Mouse (Mus musculus) ES-E14 (cell line): Measurements from ENCODE around the gene Bpifb4. TPM values are rescaled to one million over a fixed set of nuclear protein-coding genes. Genes with fewer than 3 reads are reported as not detected.

Experiments used
- DNase-seq: peaks from one replicate; pipeline ENCODE4 v3.0.0-alpha.2; 2013; ENCODE audit warnings: low read depth, low spot score
- H3K27ac ChIP-seq: 2 replicates; pipeline ENCODE4 v1.5.1; 2012; ENCODE audit warnings: low read depth, mild to moderate bottlenecking, low read length, moderate library complexity, mixed read lengths; ENCODE audit not compliant: poor library complexity, insufficient read depth, severe bottlenecking
- H3K36me3 ChIP-seq: 2 replicates; pipeline ENCODE4 v1.6.1; 2012; ENCODE audit warnings: mild to moderate bottlenecking, low read length, moderate library complexity, mixed read lengths; ENCODE audit not compliant: control insufficient read depth, poor library complexity, insufficient read depth, severe bottlenecking
- H3K4me1 ChIP-seq, 2 experiments: fragments of 150-350 bp in 1 of 2; sonication (generic) in 1 of 2; 2 replicates each; pipeline ENCODE4 v1.6.1; 2012; ENCODE audit warnings: low read length in 2 of 2, mild to moderate bottlenecking in 1 of 2, mixed read lengths in 1 of 2; ENCODE audit not compliant: control insufficient read depth in 2 of 2, insufficient read depth in 2 of 2, poor library complexity in 1 of 2
- H3K4me3 ChIP-seq, 2 experiments: fragments of 150-350 bp in 1 of 2; sonication (generic) in 1 of 2; 2 replicates each; pipeline ENCODE4 v1.5.1; 2012; ENCODE audit warnings: low read length in 2 of 2, low read depth in 1 of 2, mild to moderate bottlenecking in 1 of 2, mixed read lengths in 1 of 2; ENCODE audit not compliant: insufficient read depth in 1 of 2, poor library complexity in 1 of 2, severe bottlenecking in 1 of 2
- H3K9ac ChIP-seq: 2 replicates; pipeline ENCODE4 v1.6.1; 2012; ENCODE audit warnings: low read depth, mild to moderate bottlenecking, low read length, mixed read lengths; ENCODE audit not compliant: poor library complexity, insufficient read depth, severe bottlenecking
- H3K9me3 ChIP-seq: fragments of 150-350 bp; sonication (generic); 2 replicates; pipeline ENCODE4 v1.6.1; 2012; ENCODE audit warnings: low read depth, mild to moderate bottlenecking, low read length; ENCODE audit not compliant: control insufficient read depth, insufficient read depth
- CHD2 ChIP-seq: IDR thresholded peaks from 2 replicates; pipeline ENCODE4 v1.6.1; 2014; ENCODE audit warnings: mild to moderate bottlenecking, low read depth, low read length, inconsistent platforms
- HCFC1 ChIP-seq: IDR thresholded peaks from 2 replicates; pipeline ENCODE4 v1.6.1; 2012; ENCODE audit warnings: low read length, inconsistent platforms, borderline replicate concordance; ENCODE audit not compliant: insufficient read depth
- MAFK ChIP-seq: IDR thresholded peaks from 2 replicates; pipeline ENCODE4 v1.6.1; 2014; ENCODE audit warnings: mild to moderate bottlenecking, low read depth, low read length, inconsistent platforms; ENCODE audit not compliant: insufficient read depth
- ZC3H11A ChIP-seq: IDR thresholded peaks from 2 replicates; pipeline ENCODE4 v1.6.1; 2012; ENCODE audit warnings: low read depth, mild to moderate bottlenecking, inconsistent platforms, low read length, borderline replicate concordance
- ZNF384 ChIP-seq: IDR thresholded peaks from 2 replicates; pipeline ENCODE4 v1.6.1; 2012; ENCODE audit warnings: low read depth, low read length, inconsistent platforms
- in situ Hi-C, 2 experiments: fragments of 600-800 bp; cut with MboI; formaldehyde crosslinking; loops; one replicate each; pipeline ENCODE4 v1.15.1; 2025; ENCODE audit warnings: low sequenced_read_pairs in 2 of 2, inconsistent platforms in 1 of 2; ENCODE audit not compliant: unreplicated experiment in 2 of 2
- total RNA-seq: library from RNA; depleted of rRNA; stranded (reverse); fragments of 300-350 nt; gene quantifications from 2 replicates; pipeline ENCODE4 v1.2.3, GENCODE M21; 2012; rRNA removed

Gene Bpifb4
- total RNA-seq, 1 experiment: not detected

DNA sequence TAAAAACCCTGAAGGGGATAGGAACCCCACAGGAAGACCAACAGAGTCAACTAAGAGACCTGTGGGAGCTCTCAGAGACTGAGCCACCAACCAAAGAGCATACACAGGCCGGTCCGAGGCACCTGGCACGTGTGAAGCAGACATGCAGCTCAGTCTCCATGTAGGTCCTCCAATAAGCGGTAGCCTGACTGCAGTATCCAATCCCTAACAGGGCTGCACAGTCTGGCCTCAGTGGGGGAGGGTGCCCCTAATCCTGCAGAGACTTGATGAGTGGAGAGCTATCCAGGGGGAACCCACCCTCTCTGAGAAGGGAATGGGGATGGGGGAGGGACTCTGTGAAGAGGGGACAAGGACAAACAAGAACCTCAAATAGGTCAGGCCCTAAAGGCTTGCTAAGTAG lies 67.7 kb downstream of the Bpifb4 start:
- Histone ChIP-seq H3K9ac (no peak overlapping the region), H3K36me3 (no peaks in the 10 kb centered on the region), H3K4me3 (no peak overlapping the region), H3K4me1 (no peaks in the 10 kb centered on the region), H3K27ac (no peak overlapping the region), H3K9me3 (no peaks in the 10 kb centered on the region)
- DNase-seq: no peak
- in situ Hi-C loops: no loop called here
- TF ChIP-seq CHD2 (no peak), HCFC1 (no peak), ZNF384 (no peak), MAFK (no peak), ZC3H11A (no peak)

- peak; percentile 6 for DNase-seq
- no peaks in the 10 kb centered on the region for H3K36me3 ChIP-seq
- no peak for TF ChIP-seq ZC3H11A
- TF ChIP-seq ZNF384: no peak
- TF ChIP-seq MAFK: no peak
- no peak for TF ChIP-seq HCFC1
- TF ChIP-seq CHD2: no peak
- in situ Hi-C loops: no loop called here
- H3K9me3 ChIP-seq: no peaks in the 10 kb centered on the region
- no peak overlapping the region for H3K9ac ChIP-seq
- no peak overlapping the region for H3K4me3 ChIP-seq
- no peaks in the 10 kb centered on the region for H3K4me1 ChIP-seq
- no peak overlapping the region for H3K27ac ChIP-seq
Observed at GRCm38 (mm10) chr2:154006331-154006730, 68.3 kb downstream of the Bpifb4 start.

DNA sequence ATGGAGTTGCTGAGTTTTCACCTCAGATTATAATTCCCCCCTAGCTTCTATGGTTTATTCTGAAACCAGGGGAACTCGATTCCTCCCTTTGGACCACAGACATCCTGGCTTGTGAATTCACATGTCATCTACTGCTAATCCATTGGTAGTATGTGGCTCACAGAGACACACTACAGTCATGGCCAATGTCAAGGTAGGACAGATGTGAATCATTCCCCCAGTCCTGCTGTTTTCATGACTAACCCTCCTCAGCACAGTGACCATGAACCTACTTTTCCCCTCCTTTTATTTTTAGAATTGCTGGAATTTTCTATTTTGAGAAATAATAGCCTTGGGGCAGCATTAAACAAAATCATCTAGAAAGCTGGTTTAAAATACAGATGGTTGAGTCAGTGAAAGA lies 69.4 kb downstream of the Bpifb4 start:
- H3K4me1 ChIP-seq: no peaks in the 10 kb centered on the region
- H3K9me3 ChIP-seq: no peaks in the 10 kb centered on the region
- no peaks in the 10 kb centered on the region for H3K36me3 ChIP-seq
- no peak for DNase-seq
- no peak for TF ChIP-seq ZNF384
- no peak for TF ChIP-seq MAFK
- TF ChIP-seq CHD2: no peak
- no peak for TF ChIP-seq ZC3H11A
- no peak for TF ChIP-seq HCFC1
- H3K27ac ChIP-seq: no peak overlapping the region
- in situ Hi-C loops: no loop called here
- H3K4me3 ChIP-seq: no peak overlapping the region
- H3K9ac ChIP-seq: no peak overlapping the region

DNA sequence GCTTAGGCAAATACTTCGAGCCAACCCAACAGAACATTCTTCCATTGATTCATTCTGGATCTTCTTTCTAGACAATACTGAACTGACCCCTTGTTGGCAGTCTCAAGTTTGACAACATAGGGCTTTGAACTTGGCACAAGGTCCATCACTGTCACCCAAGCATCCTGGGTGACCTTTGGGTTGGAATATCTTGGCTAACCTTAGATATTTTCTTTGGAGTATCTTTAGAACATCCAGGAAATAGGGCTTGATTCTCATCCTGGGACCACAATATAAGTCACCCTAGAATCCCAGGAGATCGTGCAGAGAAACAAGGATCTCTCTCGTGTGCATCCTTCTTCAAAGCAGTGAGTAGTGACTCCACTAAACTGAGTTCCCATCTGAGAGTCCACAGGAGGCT lies 70.0 kb downstream of the Bpifb4 start, which contains the start of gene Bpifa2:
Gene Bpifa2, plus strand, starts transcription at position 301 of the 400 bp plus-strand sequence.
- no peak within 1 kb of the TSS for H3K27ac ChIP-seq
- no peaks in the 10 kb centered on the region for H3K9me3 ChIP-seq
- H3K36me3 ChIP-seq: no peaks in the 10 kb centered on the region
- in situ Hi-C loops: no loop called here
- H3K4me1 ChIP-seq: no peaks in the 10 kb centered on the region
- DNase-seq: no peak
- no peak for TF ChIP-seq MAFK
- TF ChIP-seq HCFC1: no peak
- no peak for TF ChIP-seq ZC3H11A
- TF ChIP-seq ZNF384: no peak
- no peak for TF ChIP-seq CHD2
- no peak within 1 kb of the TSS for H3K4me3 ChIP-seq
- H3K9ac ChIP-seq: no peak within 1 kb of the TSS

Other genes starting within 250 kb of the Bpifb4 start
- 0.27 TPM in 1 of 2 replicates, not detected in the other for gene Dnmt3c, start 241.6 kb upstream of the Bpifb4 start, total RNA-seq
- 23.8 and 67.4 TPM in 2 replicates for gene Mapre1, start 196.9 kb upstream of the Bpifb4 start, total RNA-seq
- gene Efcab8, start 158.3 kb upstream of the Bpifb4 start, total RNA-seq: 1.2 TPM in 2 replicates
- gene Sun5, start 67.1 kb upstream of the Bpifb4 start, total RNA-seq: not detected in 2 replicates
- gene Bpifb2, start 63.2 kb upstream of the Bpifb4 start, total RNA-seq: not detected in 2 replicates
- gene Bpifb6, start 37.8 kb upstream of the Bpifb4 start, total RNA-seq: not detected in 2 replicates
- gene Bpifb3, start 20.0 kb upstream of the Bpifb4 start, total RNA-seq: not detected in 2 replicates
- gene Bpifa6, start 36.7 kb downstream of the Bpifb4 start, total RNA-seq: not detected in 2 replicates
- gene Bpifa2, start 70.1 kb downstream of the Bpifb4 start, total RNA-seq: not detected in 2 replicates
- gene Bpifa3, start 192.1 kb downstream of the Bpifb4 start, total RNA-seq: not detected in 2 replicates
- gene Bpifa1, start 204.7 kb downstream of the Bpifb4 start, total RNA-seq: not detected in 2 replicates
- not detected in 2 replicates for gene Bpifa5, start 224.4 kb downstream of the Bpifb4 start, total RNA-seq